Mouse (Mus musculus) forebrain, embryonic 14.5 days (tissue): Measurements from ENCODE around the gene Gtf2h1. TPM values are rescaled to one million over a fixed set of nuclear protein-coding genes. Genes with fewer than 3 reads are reported as not detected.
"Not testable (repeated sequence)": the region's sequence is repeated elsewhere in the genome, so short reads cannot be mapped to it uniquely, and the experiment has no call there.

Source experiments
- ATAC-seq: fragments of 200-750 bp; cut with Nextera tagmentation; 2 replicates; pipeline ENCODE4 v1.8.0; 2017; ENCODE audit warnings: mild to moderate bottlenecking, moderate library complexity
- DNase-seq: peaks from one replicate; pipeline ENCODE4 v3.0.0-alpha.2; 2015; ENCODE audit warnings: low spot score
- H3K27ac ChIP-seq: fragments of 300-500 bp; sonication (generic); 2 replicates; pipeline ENCODE4 v1.5.1; 2014; ENCODE audit warnings: low read depth, mild to moderate bottlenecking, control low read depth, low read length, moderate library complexity
- H3K27me3 ChIP-seq: fragments of 300-500 bp; sonication (generic); replicated peaks from 2 replicates; pipeline ENCODE4 v1.6.1; 2014; ENCODE audit warnings: low read length, control low read depth, mixed read lengths; ENCODE audit not compliant: control insufficient read depth, insufficient read depth
- H3K36me3 ChIP-seq: fragments of 300-500 bp; sonication (generic); 2 replicates; pipeline ENCODE4 v1.6.1; 2014; ENCODE audit warnings: low read length, control low read depth; ENCODE audit not compliant: control insufficient read depth, insufficient read depth
- H3K4me1 ChIP-seq: fragments of 300-500 bp; sonication (generic); 2 replicates; pipeline ENCODE4 v1.6.1; 2014; ENCODE audit warnings: antibody characterized with exemption, low read length, control low read depth; ENCODE audit not compliant: control insufficient read depth, insufficient read depth
- H3K4me2 ChIP-seq: fragments of 300-500 bp; sonication (generic); 2 replicates; pipeline ENCODE4 v1.6.1; 2014; ENCODE audit warnings: mild to moderate bottlenecking, control low read depth, low read length
- H3K4me3 ChIP-seq: fragments of 300-500 bp; sonication (generic); 2 replicates; pipeline ENCODE4 v1.5.1; 2014; ENCODE audit warnings: low read depth, low read length, control low read depth
- H3K9ac ChIP-seq: fragments of 300-500 bp; sonication (generic); 2 replicates; pipeline ENCODE4 v1.6.1; 2014; ENCODE audit warnings: mild to moderate bottlenecking, low read length, control low read depth, moderate library complexity
- H3K9me3 ChIP-seq: fragments of 300-500 bp; sonication (generic); replicated peaks from 2 replicates; pipeline ENCODE4 v1.6.1; 2016; ENCODE audit warnings: low read length, control low read depth, mixed read lengths; ENCODE audit not compliant: control insufficient read depth
- WGBS: fragments of 180-500 bp; shearing (Covaris S2); extraction: QIAGEN DNeasy Blood & Tissue Kit; methylation state at CpG from one replicate; pipeline ENCODE4 v1.1.7; 2014; 5-methylcytosine and 5-hydroxymethylcytosine counted together
- polyA plus RNA-seq: library from polyadenylated mRNA; unstranded; fragments of >200 nt; fragmentation: Nextera tagmentation; extraction: Ambion mirVana; gene quantifications from 2 replicates; pipeline ENCODE4 v1.2.1, GENCODE M21; 2014

Gtf2h1 gene
- polyA plus RNA-seq, 1 experiment from 2014 or later: 53.1 TPM

- Histone ChIP-seq H3K36me3 (peaks cover 21% of the 10 kb centered on the region), H3K9ac (no peak overlapping the region), H3K27me3 (no peaks in the 10 kb centered on the region), H3K4me2 (no peak overlapping the region), H3K4me3 (no peak overlapping the region), H3K9me3 (no peaks in the 10 kb centered on the region), H3K27ac (no peak overlapping the region), H3K4me1 (no peaks in the 10 kb centered on the region)
- WGBS: 76% methylated on average over 20 of the region's 20 CpGs
- no peak for DNase-seq
- ATAC-seq: no peak
These were observed 31.3 kb downstream of the Gtf2h1 start for GRCm38 (mm10) chr7:46827046-46827802.

- H3K9me3 ChIP-seq: no peaks in the 10 kb centered on the region
- ATAC-seq (no peak), DNase-seq (no peak)
- no peak overlapping the region for H3K9ac ChIP-seq
- 88% methylated on average over 2 of the region's 2 CpGs for WGBS
- H3K4me3 ChIP-seq: no peak overlapping the region
- peaks cover 15% of the 10 kb centered on the region for H3K36me3 ChIP-seq
- no peak overlapping the region for H3K27ac ChIP-seq
- no peaks in the 10 kb centered on the region for H3K27me3 ChIP-seq
- H3K4me2 ChIP-seq: no peak overlapping the region
- H3K4me1 ChIP-seq: no peaks in the 10 kb centered on the region
These were observed 31.9 kb downstream of the Gtf2h1 start for GRCm38 (mm10) chr7:46827803-46828184.

- no peak overlapping the region for H3K4me3 ChIP-seq
- H3K4me2 ChIP-seq: no peak overlapping the region
- no peak for ATAC-seq
- 91% methylated on average over 12 of the region's 12 CpGs for WGBS
- H3K36me3 ChIP-seq: no peaks in the 10 kb centered on the region
- H3K27me3 ChIP-seq: no peaks in the 10 kb centered on the region
- DNase-seq: no peak
- no peak overlapping the region for H3K9ac ChIP-seq
- no peaks in the 10 kb centered on the region for H3K9me3 ChIP-seq
- no peak overlapping the region for H3K27ac ChIP-seq
- no peaks in the 10 kb centered on the region for H3K4me1 ChIP-seq
These were observed 34.0 kb downstream of the Gtf2h1 start for GRCm38 (mm10) chr7:46829911-46830310.

- 83% methylated on average over 13 of the region's 13 CpGs for WGBS
- Histone ChIP-seq H3K9ac (no peak overlapping the region), H3K36me3 (no peaks in the 10 kb centered on the region), H3K27me3 (no peaks in the 10 kb centered on the region), H3K4me1 (no peaks in the 10 kb centered on the region), H3K4me2 (no peak overlapping the region), H3K4me3 (no peak overlapping the region), H3K27ac (no peak overlapping the region), H3K9me3 (no peaks in the 10 kb centered on the region)
- DNase-seq (no peak), ATAC-seq (no peak)
These were observed 35.1 kb downstream of the Gtf2h1 start for GRCm38 (mm10) chr7:46830799-46831590.

- WGBS: 86% methylated on average over 8 of the region's 8 CpGs
- H3K4me3 ChIP-seq: no peak overlapping the region
- DNase-seq (no peak), ATAC-seq (no peak)
- no peak overlapping the region for H3K27ac ChIP-seq
- no peaks in the 10 kb centered on the region for H3K36me3 ChIP-seq
- H3K27me3 ChIP-seq: no peaks in the 10 kb centered on the region
- H3K9me3 ChIP-seq: no peaks in the 10 kb centered on the region
- H3K9ac ChIP-seq: no peak overlapping the region
- H3K4me1 ChIP-seq: no peaks in the 10 kb centered on the region
- H3K4me2 ChIP-seq: no peak overlapping the region
These were observed 35.8 kb downstream of the Gtf2h1 start for GRCm38 (mm10) chr7:46831693-46832092.

- ATAC-seq, H3K9me3 ChIP-seq, H3K4me3 ChIP-seq, H3K36me3 ChIP-seq, H3K27ac ChIP-seq, DNase-seq, H3K4me2 ChIP-seq, H3K9ac ChIP-seq, H3K27me3 ChIP-seq, H3K4me1 ChIP-seq: not testable (repeated sequence)
- WGBS: 92% methylated on average over 11 of the region's 11 CpGs
These were observed 36.4 kb downstream of the Gtf2h1 start for GRCm38 (mm10) chr7:46832112-46832810.

GRCm38 (mm10) chr7:46833266-46833665 lies 37.4 kb downstream of the Gtf2h1 start:
- no peak overlapping the region for H3K27ac ChIP-seq
- H3K4me2 ChIP-seq: no peak overlapping the region
- H3K36me3 ChIP-seq: no peaks in the 10 kb centered on the region
- DNase-seq (no peak), ATAC-seq (no peak)
- no peak overlapping the region for H3K9ac ChIP-seq
- peaks cover 4% of the 10 kb centered on the region for H3K4me1 ChIP-seq
- no peaks in the 10 kb centered on the region for H3K9me3 ChIP-seq
- H3K4me3 ChIP-seq: no peak overlapping the region
- no peaks in the 10 kb centered on the region for H3K27me3 ChIP-seq
- WGBS: 86% methylated on average over 6 of the region's 6 CpGs

- WGBS: 91% methylated on average over 7 of the region's 7 CpGs
- ATAC-seq: no peak
- peaks cover 8% of the 10 kb centered on the region for H3K4me1 ChIP-seq
- H3K4me2 ChIP-seq: no peak overlapping the region
- H3K27me3 ChIP-seq: no peaks in the 10 kb centered on the region
- no peak overlapping the region for H3K27ac ChIP-seq
- DNase-seq: no peak
- no peaks in the 10 kb centered on the region for H3K36me3 ChIP-seq
- H3K4me3 ChIP-seq: no peak overlapping the region
- no peaks in the 10 kb centered on the region for H3K9me3 ChIP-seq
- H3K9ac ChIP-seq: no peak overlapping the region
These were observed 37.9 kb downstream of the Gtf2h1 start for GRCm38 (mm10) chr7:46833670-46834255.
